Mouse (Mus musculus) midbrain, embryonic 14.5 days (tissue): Measurements from ENCODE around the gene Npy. TPM values are rescaled to one million over a fixed set of nuclear protein-coding genes. Genes with fewer than 3 reads are reported as not detected.

Source experiments
- ATAC-seq: fragments of 200-750 bp; cut with Nextera tagmentation; 2 replicates; pipeline ENCODE4 v1.8.0; 2017; ENCODE audit warnings: moderate number of reproducible peaks, moderate library complexity; ENCODE audit not compliant: low FRiP score, low TSS enrichment
- DNase-seq: peaks from one replicate; pipeline ENCODE4 v3.0.0-alpha.2; 2015
- H3K27ac ChIP-seq: fragments of 300-500 bp; sonication (generic); replicated peaks from 2 replicates; pipeline ENCODE4 v1.5.1; 2014; ENCODE audit warnings: mild to moderate bottlenecking, low read depth, low read length, moderate library complexity
- H3K27me3 ChIP-seq: fragments of 300-500 bp; sonication (generic); 2 replicates; pipeline ENCODE4 v1.6.1; 2014; ENCODE audit warnings: low read length, control low read depth, mixed read lengths; ENCODE audit not compliant: control insufficient read depth, insufficient read depth
- H3K36me3 ChIP-seq: fragments of 300-500 bp; sonication (generic); 2 replicates; pipeline ENCODE4 v1.6.1; 2014; ENCODE audit warnings: low read length, control low read depth; ENCODE audit not compliant: control insufficient read depth, insufficient read depth
- H3K4me1 ChIP-seq: fragments of 300-500 bp; sonication (generic); 2 replicates; pipeline ENCODE4 v1.6.1; 2014; ENCODE audit warnings: mild to moderate bottlenecking, antibody characterized with exemption, low read length, control low read depth; ENCODE audit not compliant: control insufficient read depth, insufficient read depth
- H3K4me2 ChIP-seq: fragments of 300-500 bp; sonication (generic); 2 replicates; pipeline ENCODE4 v1.6.1; 2014; ENCODE audit warnings: mild to moderate bottlenecking, low read length, moderate library complexity
- H3K4me3 ChIP-seq: fragments of 300-500 bp; sonication (generic); replicated peaks from 2 replicates; pipeline ENCODE4 v1.5.1; 2014; ENCODE audit warnings: low read depth, low read length
- H3K9ac ChIP-seq: fragments of 300-500 bp; sonication (generic); replicated peaks from 2 replicates; pipeline ENCODE4 v1.6.1; 2014; ENCODE audit warnings: mild to moderate bottlenecking, low read length, moderate library complexity
- H3K9me3 ChIP-seq: fragments of 300-500 bp; sonication (generic); 2 replicates; pipeline ENCODE4 v1.6.1; 2016; ENCODE audit warnings: low read length, control low read depth, mixed read lengths; ENCODE audit not compliant: control insufficient read depth
- WGBS: fragments of 180-500 bp; shearing (Covaris S2); extraction: QIAGEN DNeasy Blood & Tissue Kit; methylation state at CpG from one replicate; pipeline ENCODE4 v1.1.7; 2014; 5-methylcytosine and 5-hydroxymethylcytosine counted together
- polyA plus RNA-seq: library from polyadenylated mRNA; unstranded; fragments of >200 nt; fragmentation: Nextera tagmentation; extraction: Ambion mirVana; gene quantifications from 2 replicates; pipeline ENCODE4 v1.2.1, GENCODE M21; 2014

Npy gene
- polyA plus RNA-seq = 120 and 146 TPM in 2 replicates

GRCm38 (mm10) chr6:49821961-49822870 lies at the start of gene Npy:
Gene Npy, plus strand, starts transcription at chr6:49822710.
- Histone ChIP-seq H3K9ac (peak within 1 kb of the TSS; percentile 47; the same call in 1 of the 2 replicates), H3K4me1 (peaks cover 11% of the 10 kb centered on the region), H3K36me3 (no peaks in the 10 kb centered on the region), H3K27ac (no peak within 1 kb of the TSS), H3K4me2 (peak within 1 kb of the TSS; percentile 82), H3K9me3 (no peaks in the 10 kb centered on the region), H3K27me3 (peaks cover 43% of the 10 kb centered on the region), H3K4me3 (peak within 1 kb of the TSS; percentile 41)
- DNase-seq (peak; percentile 68), ATAC-seq (peak; percentile 40)
- WGBS = under 1% methylated on average over 66 of the region's 66 CpGs

- no peak overlapping the region for H3K27ac ChIP-seq
- no peak overlapping the region for H3K9ac ChIP-seq
- H3K4me1 ChIP-seq = peaks cover 14% of the 10 kb centered on the region
- H3K36me3 ChIP-seq = no peaks in the 10 kb centered on the region
- H3K4me3 ChIP-seq = no peak overlapping the region
- no peak for ATAC-seq
- H3K27me3 ChIP-seq = no peaks in the 10 kb centered on the region
- H3K9me3 ChIP-seq = no peaks in the 10 kb centered on the region
- WGBS = 56% methylated on average over 8 of the region's 8 CpGs
- no peak for DNase-seq
- no peak overlapping the region for H3K4me2 ChIP-seq
Observed at GRCm38 (mm10) chr6:49775006-49775405, 47.5 kb upstream of the Npy start.

- Histone ChIP-seq H3K9ac (no peak overlapping the region), H3K27me3 (no peaks in the 10 kb centered on the region), H3K4me2 (no peak overlapping the region), H3K27ac (0 out of 2 replicates have a peak overlapping the region, but pooled peaks have one; percentile 2), H3K4me3 (no peak overlapping the region), H3K4me1 (peaks cover 14% of the 10 kb centered on the region), H3K9me3 (no peaks in the 10 kb centered on the region), H3K36me3 (no peaks in the 10 kb centered on the region)
- ATAC-seq (no peak), DNase-seq (peak; percentile 57)
- 64% methylated on average over 13 of the region's 13 CpGs for WGBS
Observed at GRCm38 (mm10) chr6:49778109-49778508, 44.4 kb upstream of the Npy start.

- no peak for ATAC-seq
- whole genome bisulfite sequencing = 78% methylated on average over 9 of the region's 9 CpGs
- Histone ChIP-seq H3K27me3 (no peaks in the 10 kb centered on the region), H3K27ac (no peak overlapping the region), H3K9ac (no peak overlapping the region), H3K4me2 (no peak overlapping the region), H3K4me1 (peaks cover 14% of the 10 kb centered on the region), H3K36me3 (no peaks in the 10 kb centered on the region), H3K4me3 (no peak overlapping the region), H3K9me3 (no peaks in the 10 kb centered on the region)
- no peak for DNase-seq
Observed at GRCm38 (mm10) chr6:49778729-49779128, 43.8 kb upstream of the Npy start.

GRCm38 (mm10) chr6:49779606-49780005 lies 42.9 kb upstream of the Npy start:
- no peaks in the 10 kb centered on the region for H3K27me3 ChIP-seq
- WGBS = 13% methylated on average over 7 of the region's 7 CpGs
- H3K27ac ChIP-seq = peak overlapping the region; percentile 60; the same call in 1 of the 2 replicates
- H3K9me3 ChIP-seq = no peaks in the 10 kb centered on the region
- H3K4me1 ChIP-seq = peaks cover 12% of the 10 kb centered on the region
- no peak overlapping the region for H3K4me3 ChIP-seq
- H3K9ac ChIP-seq = no peak overlapping the region
- ATAC-seq = no peak
- H3K36me3 ChIP-seq = no peaks in the 10 kb centered on the region
- H3K4me2 ChIP-seq = no peak overlapping the region
- DNase-seq = peak; percentile 65

- 93% methylated on average over 9 of the region's 9 CpGs for WGBS
Observed at GRCm38 (mm10) chr6:49780846-49781400, 41.6 kb upstream of the Npy start.

GRCm38 (mm10) chr6:49781852-49782251 lies 40.7 kb upstream of the Npy start:
- Histone ChIP-seq H3K9me3 (no peaks in the 10 kb centered on the region), H3K4me3 (no peak overlapping the region), H3K4me1 (peaks cover 6% of the 10 kb centered on the region; the same call in 1 of the 2 replicates), H3K27me3 (no peaks in the 10 kb centered on the region), H3K4me2 (no peak overlapping the region), H3K36me3 (no peaks in the 10 kb centered on the region), H3K27ac (no peak overlapping the region), H3K9ac (no peak overlapping the region)
- ATAC-seq = no peak
- DNase-seq = no peak
- 89% methylated on average over 5 of the region's 5 CpGs for WGBS

More at GRCm38 (mm10) chr6:49780846-49781400, 41.6 kb upstream of the Npy start:
- no peaks in the 10 kb centered on the region for H3K9me3 ChIP-seq
- no peak overlapping the region for H3K9ac ChIP-seq
- H3K27ac ChIP-seq = no peak overlapping the region
- peaks cover 6% of the 10 kb centered on the region; the same call in 1 of the 2 replicates for H3K4me1 ChIP-seq
- no peak overlapping the region for H3K4me3 ChIP-seq
- ATAC-seq (no peak), DNase-seq (no peak)
- no peaks in the 10 kb centered on the region for H3K36me3 ChIP-seq
- no peak overlapping the region for H3K4me2 ChIP-seq
- no peaks in the 10 kb centered on the region for H3K27me3 ChIP-seq

- WGBS = 90% methylated on average over 7 of the region's 7 CpGs
- no peaks in the 10 kb centered on the region for H3K36me3 ChIP-seq
- ATAC-seq = no peak
- no peak overlapping the region for H3K27ac ChIP-seq
- H3K9me3 ChIP-seq = no peaks in the 10 kb centered on the region
- no peak overlapping the region for H3K9ac ChIP-seq
- no peak for DNase-seq
- H3K4me1 ChIP-seq = peaks cover 6% of the 10 kb centered on the region; the same call in 1 of the 2 replicates
- no peak overlapping the region for H3K4me3 ChIP-seq
- H3K4me2 ChIP-seq = no peak overlapping the region
- H3K27me3 ChIP-seq = no peaks in the 10 kb centered on the region
Observed at GRCm38 (mm10) chr6:49782679-49783078, 39.8 kb upstream of the Npy start.
